Mouse (Mus musculus) intestine, embryonic 16.5 days (tissue): ENCODE data around the gene Snrnp70. TPM values are rescaled to one million over a fixed set of nuclear protein-coding genes. Genes with fewer than 3 reads are reported as not detected.
"Not testable (repeated sequence)": the region's sequence is repeated elsewhere in the genome, so short reads cannot be mapped to it uniquely, and the experiment has no call there.

Experiments
- ATAC-seq: fragments of 200-750 bp; cut with Nextera tagmentation; 2 replicates; pipeline ENCODE4 v1.8.0; 2017; ENCODE audit warnings: moderate TSS enrichment, moderate library complexity
- H3K27ac ChIP-seq: fragments of 300-500 bp; sonication (generic); 2 replicates; pipeline ENCODE4 v1.5.1; 2014; ENCODE audit warnings: mild to moderate bottlenecking, low read length
- H3K27me3 ChIP-seq: fragments of 300-500 bp; sonication (generic); replicated peaks from 2 replicates; pipeline ENCODE4 v1.6.1; 2014; ENCODE audit warnings: low read length, control low read depth, mixed read lengths; ENCODE audit not compliant: control insufficient read depth, insufficient read depth
- H3K36me3 ChIP-seq: fragments of 300-500 bp; sonication (generic); 2 replicates; pipeline ENCODE4 v1.6.1; 2014; ENCODE audit warnings: low read length, control low read depth; ENCODE audit not compliant: control insufficient read depth, insufficient read depth
- H3K4me1 ChIP-seq: fragments of 300-500 bp; sonication (generic); 2 replicates; pipeline ENCODE4 v1.6.1; 2014; ENCODE audit warnings: low read length, control low read depth, mixed read lengths; ENCODE audit not compliant: control insufficient read depth, insufficient read depth
- H3K4me2 ChIP-seq: fragments of 300-500 bp; sonication (generic); 2 replicates; pipeline ENCODE4 v1.6.1; 2014; ENCODE audit warnings: low read depth, low read length, control low read depth
- H3K4me3 ChIP-seq: fragments of 300-500 bp; sonication (generic); 2 replicates; pipeline ENCODE4 v1.5.1; 2014; ENCODE audit warnings: mild to moderate bottlenecking, low read length
- H3K9ac ChIP-seq: fragments of 300-500 bp; sonication (generic); 2 replicates; pipeline ENCODE4 v1.6.1; 2014; ENCODE audit warnings: low read depth, low read length
- H3K9me3 ChIP-seq: fragments of 300-500 bp; sonication (generic); 2 replicates; pipeline ENCODE4 v1.6.1; 2016; ENCODE audit warnings: low read length, control low read depth; ENCODE audit not compliant: control insufficient read depth
- WGBS: fragments of 180-500 bp; shearing (Covaris S2); extraction: QIAGEN DNeasy Blood & Tissue Kit; methylation state at CpG from one replicate; pipeline ENCODE4 v1.1.7; 2014; 5-methylcytosine and 5-hydroxymethylcytosine counted together
- polyA plus RNA-seq: library from polyadenylated mRNA; unstranded; fragments of >200 nt; fragmentation: Nextera tagmentation; extraction: Ambion mirVana; gene quantifications from 2 replicates; pipeline ENCODE4 v1.2.1, GENCODE M21; 2015

Gene Snrnp70
- polyA plus RNA-seq, 1 experiment from 2014 or later: 150 TPM

GRCm38 (mm10) chr7:45362801-45363200 is 32.7 kb downstream of the Snrnp70 start:
- no peak overlapping the region for H3K9ac ChIP-seq
- no peaks in the 10 kb centered on the region for H3K36me3 ChIP-seq
- H3K27me3 ChIP-seq: peaks cover 18% of the 10 kb centered on the region; the same call in 1 of the 2 replicates
- WGBS: 5% methylated on average over 13 of the region's 13 CpGs
- H3K4me1 ChIP-seq: peaks cover 21% of the 10 kb centered on the region
- no peak overlapping the region for H3K4me2 ChIP-seq
- ATAC-seq: peak; percentile 19
- no peak overlapping the region for H3K4me3 ChIP-seq
- no peaks in the 10 kb centered on the region for H3K9me3 ChIP-seq
- H3K27ac ChIP-seq: no peak overlapping the region

GRCm38 (mm10) chr7:45361243-45361804 is 34.2 kb downstream of the Snrnp70 start:
- H3K27ac ChIP-seq: no peak overlapping the region
- no peaks in the 10 kb centered on the region for H3K9me3 ChIP-seq
- H3K27me3 ChIP-seq: peaks cover 18% of the 10 kb centered on the region; the same call in 1 of the 2 replicates
- H3K9ac ChIP-seq: peak overlapping the region; percentile 56
- peak; percentile 74 for ATAC-seq
- WGBS: under 1% methylated on average over 43 of the region's 43 CpGs
- peak overlapping the region; percentile 48 for H3K4me3 ChIP-seq
- H3K4me2 ChIP-seq: peak overlapping the region; percentile 88
- peaks cover 14% of the 10 kb centered on the region for H3K4me1 ChIP-seq
- H3K36me3 ChIP-seq: no peaks in the 10 kb centered on the region

GRCm38 (mm10) chr7:45360404-45361125 is 35.0 kb downstream of the Snrnp70 start:
- 0 out of 2 replicates have a peak, but pooled peaks have one; percentile 0 for ATAC-seq
- Histone ChIP-seq H3K4me3 (peak overlapping the region; percentile 48; the same call in 1 of the 2 replicates), H3K9ac (no peak overlapping the region), H3K27me3 (peaks cover 14% of the 10 kb centered on the region; the same call in 1 of the 2 replicates), H3K4me1 (peaks cover 9% of the 10 kb centered on the region), H3K27ac (no peak overlapping the region), H3K4me2 (no peak overlapping the region), H3K36me3 (no peaks in the 10 kb centered on the region), H3K9me3 (no peaks in the 10 kb centered on the region)
- 45% methylated on average over 18 of the region's 18 CpGs for WGBS

- not testable (repeated sequence) for H3K4me1 ChIP-seq, H3K9me3 ChIP-seq, H3K27ac ChIP-seq, H3K9ac ChIP-seq, ATAC-seq, H3K4me3 ChIP-seq, H3K27me3 ChIP-seq, H3K36me3 ChIP-seq, H3K4me2 ChIP-seq
- WGBS: 48% methylated on average over 10 of the region's 11 CpGs
These were observed 36.5 kb downstream of the Snrnp70 start for GRCm38 (mm10) chr7:45359081-45359480.

- 0 out of 2 replicates have a peak, but pooled peaks cover 3% of the 10 kb centered on the region for H3K27me3 ChIP-seq
- H3K4me3 ChIP-seq: peak overlapping the region; percentile 18; the same call in 1 of the 2 replicates
- no peak overlapping the region for H3K27ac ChIP-seq
- 42% methylated on average over 13 of the region's 13 CpGs for WGBS
- H3K4me1 ChIP-seq: no peaks in the 10 kb centered on the region
- no peak for ATAC-seq
- no peaks in the 10 kb centered on the region for H3K9me3 ChIP-seq
- H3K9ac ChIP-seq: no peak overlapping the region
- no peaks in the 10 kb centered on the region for H3K36me3 ChIP-seq
- peak overlapping the region; percentile 22; the same call in 1 of the 2 replicates for H3K4me2 ChIP-seq
These were observed 39.5 kb downstream of the Snrnp70 start for GRCm38 (mm10) chr7:45356087-45356486.

- Histone ChIP-seq H3K9ac (no peak overlapping the region), H3K27me3 (0 out of 2 replicates have a peak, but pooled peaks cover 2% of the 10 kb centered on the region), H3K27ac (no peak overlapping the region), H3K4me3 (peak overlapping the region; percentile 18; the same call in 1 of the 2 replicates), H3K4me2 (no peak overlapping the region), H3K9me3 (no peaks in the 10 kb centered on the region), H3K36me3 (no peaks in the 10 kb centered on the region), H3K4me1 (no peaks in the 10 kb centered on the region)
- 70% methylated on average over 15 of the region's 15 CpGs for WGBS
- 0 out of 2 replicates have a peak, but pooled peaks have one; percentile 14 for ATAC-seq
These were observed 40.1 kb downstream of the Snrnp70 start for GRCm38 (mm10) chr7:45355318-45356020.

- no peak overlapping the region for H3K4me2 ChIP-seq
- H3K9me3 ChIP-seq: no peaks in the 10 kb centered on the region
- no peaks in the 10 kb centered on the region for H3K27me3 ChIP-seq
- no peaks in the 10 kb centered on the region for H3K4me1 ChIP-seq
- no peak overlapping the region for H3K27ac ChIP-seq
- no peak for ATAC-seq
- no peak overlapping the region for H3K9ac ChIP-seq
- WGBS: 31% methylated on average over 5 of the region's 5 CpGs
- no peaks in the 10 kb centered on the region for H3K36me3 ChIP-seq
- no peak overlapping the region for H3K4me3 ChIP-seq
These were observed 42.5 kb downstream of the Snrnp70 start for GRCm38 (mm10) chr7:45353041-45353440.

- no peak overlapping the region for H3K4me3 ChIP-seq
- H3K27ac ChIP-seq: no peak overlapping the region
- no peaks in the 10 kb centered on the region for H3K4me1 ChIP-seq
- no peak overlapping the region for H3K9ac ChIP-seq
- no peak overlapping the region for H3K4me2 ChIP-seq
- H3K27me3 ChIP-seq: no peaks in the 10 kb centered on the region
- 68% methylated on average over 13 of the region's 13 CpGs for WGBS
- H3K9me3 ChIP-seq: no peaks in the 10 kb centered on the region
- ATAC-seq: no peak
- no peaks in the 10 kb centered on the region for H3K36me3 ChIP-seq
These were observed 48.6 kb downstream of the Snrnp70 start for GRCm38 (mm10) chr7:45346905-45347304.

- Histone ChIP-seq H3K9ac (no peak overlapping the region; the same call in 1 of the 2 replicates), H3K4me3 (no peak overlapping the region), H3K27ac (no peak overlapping the region), H3K9me3 (no peaks in the 10 kb centered on the region), H3K36me3 (no peaks in the 10 kb centered on the region), H3K27me3 (no peaks in the 10 kb centered on the region), H3K4me1 (peaks cover 26% of the 10 kb centered on the region), H3K4me2 (no peak overlapping the region)
- 34% methylated on average over 13 of the region's 13 CpGs for WGBS
- no peak for ATAC-seq
These were observed 52.0 kb downstream of the Snrnp70 start for GRCm38 (mm10) chr7:45343543-45343942.
